Mouse (Mus musculus) c-Kit-negative CD71-positive TER-119-positive erythroid progenitor cells, embryonic 14.5 days (primary cell): ENCODE data around the gene Rps6kc1.

Experiments
- DNase-seq: peaks from one replicate; pipeline ENCODE4 v3.0.0-alpha.2; 2013; ENCODE audit warnings: low read depth, low spot score

Gene Rps6kc1

DNA sequence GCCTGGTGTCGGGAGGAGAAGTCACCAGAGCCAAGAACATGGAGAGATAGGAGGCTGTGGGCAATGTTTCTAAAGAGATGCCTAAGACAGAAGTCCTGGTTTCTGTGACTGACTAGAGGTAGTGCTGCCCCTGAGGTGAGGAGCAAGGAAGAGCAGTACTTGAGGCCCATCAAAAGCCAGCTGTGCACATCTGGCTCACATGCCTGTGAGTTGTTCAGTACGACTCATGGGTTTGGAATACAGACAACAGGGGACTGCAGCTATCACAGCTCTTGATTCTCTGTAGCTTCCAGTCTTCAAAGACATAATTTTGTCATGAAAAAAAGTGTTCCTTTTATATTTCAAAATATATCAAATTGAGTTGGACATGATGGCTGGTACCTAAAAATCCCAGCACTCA lies 10.5 kb downstream of the Rps6kc1 start:
- no peak for DNase-seq

DNA sequence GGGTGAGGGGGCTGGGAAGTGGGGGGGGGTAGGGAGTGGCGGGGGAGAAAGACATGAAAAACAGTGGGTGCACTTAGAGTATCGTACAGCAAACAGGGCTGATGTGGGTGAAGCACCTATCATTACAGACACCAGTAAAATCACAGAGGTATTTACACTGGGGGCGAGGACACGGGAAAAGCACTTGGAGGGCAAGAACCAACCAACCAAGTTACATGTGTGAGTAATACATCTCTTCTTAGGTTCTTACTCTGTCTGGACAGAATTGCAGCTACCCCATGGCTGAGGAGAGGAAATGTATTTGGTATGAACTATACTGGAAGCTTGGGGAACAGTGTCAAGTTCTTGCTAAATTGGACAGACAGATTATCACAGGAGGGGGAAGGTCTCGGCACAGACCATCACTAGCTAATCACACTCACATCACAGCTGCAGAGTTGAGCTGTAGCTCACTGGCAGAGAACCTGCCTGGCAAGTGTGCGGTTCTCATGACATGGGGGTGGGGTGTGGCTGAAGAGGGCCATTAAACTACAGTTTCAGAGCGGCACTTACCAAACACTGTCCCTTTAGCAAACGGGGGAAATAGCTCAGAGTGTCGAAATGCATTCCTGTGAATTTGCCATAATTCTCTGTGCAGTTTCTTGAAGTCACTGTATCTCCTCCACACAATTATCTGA lies 12.5 kb downstream of the Rps6kc1 start:
- DNase-seq = no peak

DNA sequence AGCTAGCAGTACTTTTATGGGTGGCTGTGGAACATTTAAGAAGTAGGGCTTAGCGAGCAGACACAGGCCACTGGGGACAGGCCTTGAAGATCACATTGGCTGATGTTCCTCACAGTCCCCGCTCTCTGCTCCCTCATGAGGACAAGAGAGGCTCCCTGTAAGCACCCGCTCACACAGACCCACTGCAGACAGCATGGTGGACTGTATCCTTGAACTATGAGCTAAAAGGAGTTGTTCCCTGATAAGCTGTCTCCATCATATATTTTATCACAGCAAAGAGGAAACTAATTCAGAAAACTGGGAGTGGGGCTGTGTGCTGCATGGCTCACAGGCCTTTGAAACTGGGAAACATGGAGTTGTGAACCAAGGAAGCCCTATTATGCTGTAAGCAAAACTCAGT lies 13.4 kb downstream of the Rps6kc1 start:
- no peak for DNase-seq

DNA sequence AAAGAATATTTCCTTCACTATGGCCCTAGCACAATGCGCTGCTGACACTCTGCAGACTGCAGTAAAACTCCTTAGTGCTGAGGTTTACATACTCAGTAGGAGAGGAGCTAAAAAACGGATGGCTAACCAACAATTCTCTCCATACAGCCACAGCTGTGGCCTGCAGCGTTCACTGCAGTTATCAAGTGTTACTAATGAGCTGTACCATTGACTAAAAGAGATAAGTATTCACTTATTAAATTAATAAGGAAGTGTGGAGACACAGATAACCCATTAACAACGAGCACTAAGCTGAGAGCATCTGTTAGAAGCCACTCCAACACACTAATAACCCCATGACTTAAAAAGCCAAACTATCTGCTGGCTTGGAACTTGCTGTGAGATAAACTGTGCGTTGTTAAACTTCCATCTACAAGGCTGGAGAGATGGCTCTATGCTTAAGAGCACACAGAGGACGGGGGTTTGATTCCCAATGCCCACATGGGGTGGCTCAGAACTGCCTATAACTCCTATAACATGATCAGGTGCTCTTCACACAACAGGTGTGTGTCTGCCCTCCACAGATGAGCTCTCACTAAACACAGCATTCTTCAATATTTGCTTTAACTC lies 17.9 kb downstream of the Rps6kc1 start:
- no peak for DNase-seq

DNA sequence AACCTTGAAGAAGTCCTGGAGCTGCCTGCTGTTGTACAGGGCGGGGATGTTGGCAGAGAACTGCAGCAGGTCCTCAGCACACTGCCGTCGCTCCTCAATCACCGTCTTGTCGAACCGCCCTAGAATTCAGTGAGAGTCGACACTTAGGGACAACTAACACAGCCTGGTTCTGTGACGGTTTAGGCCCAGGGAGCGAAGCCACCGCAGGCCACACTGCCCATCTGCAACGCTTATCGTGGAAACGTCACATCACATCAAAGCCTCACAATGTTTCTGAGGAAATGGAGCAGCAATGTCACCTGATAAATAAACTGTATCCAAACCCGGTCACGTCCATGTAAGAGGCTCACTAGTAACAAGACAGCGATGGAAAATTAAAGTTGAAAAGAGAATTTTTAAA lies 22.9 kb downstream of the Rps6kc1 start:
- DNase-seq = no peak

DNA sequence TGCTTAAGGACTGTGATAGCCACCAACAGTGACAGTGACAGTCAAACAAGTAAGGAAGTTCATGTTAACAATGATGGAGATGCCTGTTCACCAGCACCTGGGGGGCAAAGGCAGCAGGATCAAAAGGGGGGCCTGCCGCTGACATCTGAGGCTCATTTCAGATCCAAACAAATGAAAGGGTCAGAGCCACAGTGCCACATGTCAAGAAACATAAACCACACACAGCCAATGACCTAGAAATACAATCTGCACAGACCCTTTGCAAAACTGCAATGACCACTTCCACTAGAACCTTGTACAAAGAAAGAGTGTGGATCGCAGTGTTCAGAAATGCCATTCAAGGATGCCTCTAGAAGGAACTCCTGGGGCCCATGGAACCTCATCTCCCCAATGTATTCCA lies 23.5 kb downstream of the Rps6kc1 start:
- DNase-seq = no peak

DNA sequence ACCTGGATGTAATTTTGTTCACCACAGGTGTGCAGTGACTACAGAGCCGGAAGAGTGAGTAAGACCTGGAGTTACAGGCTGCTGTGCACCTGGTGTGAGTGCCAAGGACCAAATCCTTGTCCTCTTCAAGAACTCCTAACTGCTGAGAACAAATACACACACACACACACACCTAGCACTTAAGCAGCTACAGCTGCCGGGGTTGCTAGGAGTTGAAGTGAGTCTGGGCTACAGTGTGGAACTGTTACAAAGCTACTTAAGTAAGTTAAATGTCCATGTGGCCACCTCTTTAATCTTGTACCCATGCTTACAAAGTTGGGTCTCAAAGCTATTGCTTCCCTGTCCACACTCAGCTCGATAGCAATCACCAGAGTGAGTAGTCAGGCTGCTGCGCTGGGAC lies 25.6 kb downstream of the Rps6kc1 start:
- no peak for DNase-seq

DNA sequence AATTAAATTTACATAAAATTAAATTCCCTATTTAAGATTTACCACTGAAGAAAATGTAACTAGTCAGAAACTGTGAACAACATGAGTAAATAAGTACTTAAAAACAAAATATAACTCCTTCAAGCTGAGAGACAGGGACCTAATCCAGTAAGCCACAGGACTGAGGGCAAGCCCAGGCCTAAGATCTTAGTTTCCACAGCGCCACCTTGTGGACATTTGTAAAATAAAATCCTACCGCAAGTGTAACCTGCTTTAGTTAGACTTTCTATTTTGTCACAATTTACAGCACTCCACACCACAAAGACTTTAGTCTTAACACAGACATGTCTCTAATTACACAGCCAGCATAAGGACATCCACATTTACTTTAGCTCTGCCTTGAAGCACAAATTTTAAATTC lies 30.1 kb downstream of the Rps6kc1 start:
- DNase-seq = peak; percentile 53

DNA sequence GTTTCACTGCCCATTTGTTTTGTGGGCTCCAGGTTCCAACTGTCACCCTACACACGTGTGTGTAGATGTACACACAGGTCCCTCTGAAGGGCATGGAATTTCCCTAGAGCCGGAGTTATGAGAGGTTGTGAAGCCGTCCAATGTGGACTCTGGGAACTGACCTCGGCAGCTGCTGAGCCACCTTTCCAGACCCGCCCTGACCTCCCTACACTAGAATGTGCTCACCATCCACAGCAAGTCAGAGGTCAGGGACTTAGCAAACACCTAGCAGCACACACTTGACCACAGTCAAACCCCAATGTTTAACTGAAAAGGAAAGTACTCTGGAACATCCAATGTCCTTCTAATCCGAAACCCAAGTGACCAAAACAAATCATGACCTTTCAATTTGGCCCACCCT lies 30.9 kb downstream of the Rps6kc1 start:
- no peak for DNase-seq

DNA sequence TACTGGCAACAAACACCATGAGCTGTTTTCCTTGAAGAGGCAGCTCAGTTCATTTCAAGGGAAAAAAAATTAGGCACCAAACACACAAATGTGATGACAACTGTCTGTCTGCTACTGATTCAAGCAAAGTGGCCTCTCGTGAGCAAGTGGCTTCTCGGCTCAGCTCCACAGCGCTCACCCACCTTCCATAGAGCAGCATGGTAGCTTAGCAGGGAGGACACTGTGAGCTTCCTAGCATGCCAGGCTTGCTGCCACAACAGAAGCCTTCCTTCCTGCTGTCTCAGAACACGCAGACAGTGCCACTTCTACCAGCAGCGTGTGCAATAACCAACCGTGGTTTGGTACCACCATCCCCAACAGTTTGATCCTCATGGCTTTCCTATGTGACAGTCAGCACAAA lies 35.8 kb downstream of the Rps6kc1 start:
- no peak for DNase-seq

DNA sequence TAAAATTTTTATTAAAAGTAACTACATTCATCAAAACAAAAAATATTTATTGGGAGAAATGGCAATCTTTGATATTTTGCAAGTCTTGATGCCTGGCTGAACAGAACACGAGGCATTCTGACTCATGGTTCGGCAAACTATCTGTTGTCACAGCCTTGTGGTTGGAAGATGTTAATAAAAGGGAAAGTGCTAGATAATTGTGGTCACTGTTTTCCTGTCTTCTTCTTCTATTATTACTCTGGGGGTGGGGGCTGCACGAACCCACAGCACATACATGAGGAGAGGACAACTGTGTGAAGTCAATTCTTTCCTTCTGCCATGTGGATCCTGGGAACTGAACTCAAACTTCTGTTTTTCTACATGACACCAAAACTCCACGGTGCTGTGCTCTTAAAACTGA lies 36.5 kb downstream of the Rps6kc1 start:
- no peak for DNase-seq

DNA sequence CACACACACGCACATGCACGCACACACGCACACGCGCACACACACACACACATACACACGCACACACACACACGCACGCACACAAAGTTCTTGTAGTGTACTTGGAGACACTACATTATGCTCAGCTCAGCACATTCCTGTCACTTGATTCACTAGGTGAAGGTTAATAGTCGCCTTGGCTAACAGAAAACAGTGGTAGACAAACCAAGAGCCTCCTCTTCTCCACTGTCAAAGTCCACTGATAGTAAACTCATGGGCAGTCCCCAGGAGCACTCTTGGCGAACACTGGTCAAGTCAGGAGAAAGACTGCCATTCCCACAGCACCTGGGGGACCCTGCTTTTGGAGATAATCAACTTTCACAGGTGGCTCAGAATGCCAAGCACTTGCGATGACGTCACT lies 40.5 kb downstream of the Rps6kc1 start:
- DNase-seq = no peak

DNA sequence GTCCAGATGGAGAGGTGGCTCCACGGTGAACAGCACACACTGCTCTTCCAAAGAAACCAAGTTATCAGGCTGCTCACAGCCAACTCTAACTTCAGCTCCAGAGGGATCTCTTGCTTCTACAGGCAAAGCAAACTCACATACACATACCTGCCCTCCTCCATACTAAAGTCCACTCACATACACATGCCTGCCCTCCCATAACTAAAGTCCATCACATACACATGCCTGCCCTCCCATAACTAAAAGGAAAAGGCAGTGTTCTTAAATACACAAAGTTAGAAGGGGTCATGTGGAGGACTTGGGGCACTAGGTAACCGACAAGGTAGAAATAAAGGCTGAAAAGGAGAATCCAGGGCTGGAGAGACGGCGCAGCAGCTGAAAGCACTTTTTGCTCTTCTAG lies 41.6 kb downstream of the Rps6kc1 start:
- DNase-seq = no peak

DNA sequence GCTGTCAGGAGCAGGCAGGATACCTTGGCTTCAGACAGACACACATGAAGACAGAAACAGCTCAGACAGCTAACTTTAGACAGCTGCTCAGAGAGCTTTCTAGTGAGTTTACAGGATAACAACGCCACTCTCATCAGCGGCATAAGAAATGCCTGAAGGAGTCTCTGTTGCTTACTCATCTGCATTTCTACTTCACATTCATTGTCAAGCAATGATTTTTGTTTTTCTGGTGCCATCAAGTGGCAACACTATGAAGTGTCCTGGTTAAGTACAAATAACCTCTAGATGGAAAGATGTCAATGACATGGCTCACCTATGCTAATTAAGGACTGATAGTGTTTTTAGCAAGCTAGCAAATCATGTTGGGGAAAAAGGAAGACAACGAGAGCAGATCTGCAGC lies 42.8 kb downstream of the Rps6kc1 start:
- DNase-seq = no peak

DNA sequence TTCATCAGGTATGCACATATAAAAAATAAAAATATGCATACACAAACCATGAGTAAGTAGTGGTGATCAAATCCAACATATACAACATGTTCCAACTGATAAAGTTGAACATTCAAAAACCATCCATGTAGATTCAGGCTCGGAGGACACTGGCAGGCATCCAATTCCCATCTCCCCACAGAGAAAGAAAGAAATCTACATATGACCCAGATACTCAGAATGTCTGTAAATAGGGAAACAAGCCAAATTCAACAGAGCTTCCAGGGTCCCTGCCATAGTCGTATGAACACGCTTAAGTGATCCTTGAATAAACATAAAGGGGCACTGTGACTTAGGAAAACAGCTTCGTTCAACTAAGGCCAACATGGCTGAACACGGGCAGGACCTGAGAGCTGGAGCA lies 49.9 kb downstream of the Rps6kc1 start:
- no peak for DNase-seq

DNA sequence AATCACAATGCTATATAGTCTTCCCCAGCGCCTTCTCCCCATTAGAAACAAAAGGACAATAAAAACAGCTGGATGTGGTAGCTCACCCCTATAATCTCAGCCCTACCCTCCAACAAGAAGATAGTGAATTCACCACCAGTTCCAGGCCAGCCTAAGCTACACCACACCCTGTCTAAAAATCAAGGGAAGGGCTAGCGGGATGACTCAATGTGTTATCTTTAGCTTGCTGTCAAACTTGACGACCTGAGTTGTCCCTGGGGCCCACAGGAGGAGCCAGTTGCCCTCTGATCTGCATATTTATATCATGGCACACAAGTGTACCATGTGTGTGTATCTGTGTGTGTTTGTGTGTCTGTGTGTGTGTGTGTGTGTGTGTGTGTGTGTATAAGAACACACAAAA lies 57.1 kb downstream of the Rps6kc1 start:
- no peak for DNase-seq

DNA sequence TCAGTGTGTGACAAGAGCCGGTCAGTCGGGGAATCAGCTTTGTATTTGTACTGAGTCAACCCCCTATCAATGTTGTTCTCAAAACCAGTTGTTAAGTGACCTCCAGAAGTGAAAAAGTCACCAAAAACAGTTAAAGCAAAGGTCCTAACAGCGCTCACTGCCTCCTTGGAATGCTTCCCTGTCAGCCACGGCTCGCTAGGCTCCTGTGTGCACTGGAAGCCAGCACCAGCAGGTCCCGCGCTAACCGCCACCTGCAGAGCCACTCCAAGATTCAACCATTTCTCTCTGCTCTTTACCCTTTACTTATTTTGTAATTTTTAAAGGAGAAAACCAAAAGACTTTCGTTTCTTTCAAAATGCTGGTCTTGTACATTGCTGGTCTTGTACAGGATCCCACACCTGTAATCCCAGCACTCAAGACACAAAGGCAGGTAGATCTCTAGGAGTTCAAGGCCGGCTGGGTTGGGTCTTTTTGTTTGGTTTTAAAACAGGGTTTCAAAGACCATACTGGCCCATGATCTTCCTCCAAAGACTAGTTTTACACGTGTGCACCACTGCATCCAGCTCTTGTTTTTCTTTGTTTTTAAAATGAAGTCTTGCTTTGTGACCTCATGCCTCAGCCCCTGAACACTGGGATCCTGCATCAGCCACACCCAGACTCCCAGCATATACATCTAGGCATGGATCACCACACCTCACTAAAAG lies 62.3 kb downstream of the Rps6kc1 start:
- no peak for DNase-seq

DNA sequence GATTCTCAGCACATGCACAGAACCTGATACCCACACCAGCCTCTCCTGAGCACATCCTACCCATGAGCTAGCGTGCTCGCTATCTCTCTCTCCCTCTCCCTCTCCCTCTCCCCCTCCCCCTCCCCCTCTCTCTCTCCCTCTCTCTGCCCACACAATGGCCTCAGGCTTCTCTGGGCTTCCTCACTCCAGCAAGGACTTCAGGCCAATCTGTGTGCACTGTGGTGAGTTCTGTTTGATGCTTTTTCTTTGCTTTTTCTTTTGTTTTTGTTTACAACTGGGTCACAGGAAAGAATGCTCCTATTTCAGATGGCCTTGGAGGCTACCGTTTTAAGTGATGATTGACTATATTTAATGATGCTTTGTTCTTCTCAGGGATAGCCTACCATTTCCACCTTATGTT lies 62.9 kb downstream of the Rps6kc1 start:
- no peak for DNase-seq

DNA sequence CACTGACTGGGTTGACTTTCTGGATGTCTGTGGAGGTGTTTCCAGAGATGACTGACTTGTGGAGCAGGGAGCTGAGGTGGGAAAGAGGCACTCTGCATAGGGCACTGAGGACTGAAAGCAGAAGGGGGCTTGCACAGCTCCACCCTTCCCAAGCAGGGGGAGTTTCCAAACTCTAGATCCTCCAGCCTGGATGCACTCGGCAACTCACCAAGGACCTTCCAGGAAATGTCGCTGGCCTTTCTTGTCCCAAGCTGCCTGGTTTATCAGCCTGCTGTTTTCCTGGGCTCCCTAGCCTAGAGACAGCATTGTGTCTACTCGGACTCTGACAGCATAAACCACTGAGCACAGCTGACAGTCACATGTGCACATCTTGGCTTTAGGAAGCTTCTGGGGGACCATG lies 64.6 kb downstream of the Rps6kc1 start:
- DNase-seq = no peak

DNA sequence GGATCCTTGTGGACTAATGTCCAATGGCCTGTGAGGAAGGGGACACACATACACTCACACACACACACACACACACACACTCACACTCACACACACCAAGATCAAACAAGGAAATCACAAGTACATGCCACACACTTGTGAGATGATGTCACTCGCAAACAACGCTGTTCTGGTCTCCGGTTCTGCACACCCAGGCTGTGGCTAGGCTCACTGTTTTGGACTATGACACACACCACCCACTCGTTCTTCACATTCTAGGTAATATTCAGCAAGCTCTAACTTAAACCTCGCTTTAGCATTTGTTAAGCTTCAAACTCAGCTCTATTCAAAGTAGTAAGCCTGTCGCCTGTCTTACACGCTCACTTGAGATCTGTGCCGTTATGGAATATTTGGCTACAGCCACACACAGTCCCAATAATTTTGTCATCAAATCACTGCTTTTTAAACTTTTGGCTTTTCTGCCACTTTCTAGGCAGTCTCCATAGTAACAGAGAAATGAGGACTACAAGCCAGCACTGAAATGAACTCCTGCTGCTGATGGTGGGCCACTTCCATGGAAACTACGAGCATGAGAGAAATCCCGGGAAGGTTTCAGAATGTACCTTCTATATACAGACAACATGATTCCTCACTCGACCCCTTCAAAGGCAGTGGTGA lies 65.4 kb downstream of the Rps6kc1 start:
- DNase-seq = no peak

DNA sequence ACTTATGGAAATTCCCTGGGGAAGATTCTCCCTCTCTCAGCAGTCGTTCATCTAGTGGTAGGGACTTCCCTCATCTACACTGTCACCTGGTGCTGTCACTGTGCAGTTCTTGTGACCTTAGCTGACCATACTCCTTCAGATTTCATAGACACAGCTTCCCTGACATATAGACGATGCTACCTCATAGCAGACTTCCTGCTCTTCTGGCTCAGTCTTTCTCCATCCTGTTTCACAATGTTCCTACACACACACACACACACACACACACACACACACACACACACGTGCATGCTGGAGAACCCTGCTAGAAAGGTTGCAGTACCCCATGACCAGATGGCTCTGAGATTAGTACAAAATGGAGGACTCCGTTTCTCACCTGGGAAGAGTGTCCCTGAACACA lies 66.2 kb downstream of the Rps6kc1 start:
- no peak for DNase-seq

DNA sequence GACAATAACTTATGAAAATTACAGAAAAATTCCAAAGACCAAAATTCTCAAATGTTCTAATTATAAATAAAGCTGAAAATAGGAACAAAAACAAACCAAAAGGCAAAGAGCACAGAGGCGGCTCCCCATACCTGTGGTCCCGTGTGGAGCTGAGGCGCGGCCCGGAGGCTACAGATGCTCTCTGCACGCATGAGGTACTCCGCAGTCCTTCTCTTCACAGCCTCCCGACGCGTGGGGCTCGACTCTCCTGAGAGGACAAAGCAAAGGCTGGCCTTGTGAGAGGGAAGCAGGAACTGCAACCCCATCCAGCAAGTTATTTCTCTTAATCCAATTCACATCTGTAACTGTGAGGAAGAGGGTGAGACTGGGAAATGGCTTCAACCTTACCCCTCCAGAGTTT lies 67.2 kb downstream of the Rps6kc1 start:
- no peak for DNase-seq

DNA sequence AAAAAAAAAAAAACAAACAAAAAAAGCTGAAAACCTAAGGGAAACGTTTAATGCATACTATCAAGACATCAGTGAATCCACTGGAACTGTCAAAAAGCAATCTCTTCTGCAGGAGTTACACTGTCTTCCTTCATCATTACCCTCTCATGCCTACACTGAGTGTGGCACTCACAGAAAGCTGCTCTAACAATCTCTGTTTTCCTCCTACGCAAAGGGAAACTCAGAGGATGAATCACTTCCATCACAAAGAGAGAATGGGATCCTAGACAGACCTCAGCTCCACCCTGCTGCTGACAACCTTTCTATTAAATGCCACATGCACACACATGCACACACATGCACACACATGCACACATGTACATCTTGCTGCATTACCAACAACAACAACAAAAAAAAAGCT lies 75.5 kb downstream of the Rps6kc1 start:
- no peak for DNase-seq
